9 mouse cellular contexts compared by ENCODE assay signal in the genomic region with DNA sequence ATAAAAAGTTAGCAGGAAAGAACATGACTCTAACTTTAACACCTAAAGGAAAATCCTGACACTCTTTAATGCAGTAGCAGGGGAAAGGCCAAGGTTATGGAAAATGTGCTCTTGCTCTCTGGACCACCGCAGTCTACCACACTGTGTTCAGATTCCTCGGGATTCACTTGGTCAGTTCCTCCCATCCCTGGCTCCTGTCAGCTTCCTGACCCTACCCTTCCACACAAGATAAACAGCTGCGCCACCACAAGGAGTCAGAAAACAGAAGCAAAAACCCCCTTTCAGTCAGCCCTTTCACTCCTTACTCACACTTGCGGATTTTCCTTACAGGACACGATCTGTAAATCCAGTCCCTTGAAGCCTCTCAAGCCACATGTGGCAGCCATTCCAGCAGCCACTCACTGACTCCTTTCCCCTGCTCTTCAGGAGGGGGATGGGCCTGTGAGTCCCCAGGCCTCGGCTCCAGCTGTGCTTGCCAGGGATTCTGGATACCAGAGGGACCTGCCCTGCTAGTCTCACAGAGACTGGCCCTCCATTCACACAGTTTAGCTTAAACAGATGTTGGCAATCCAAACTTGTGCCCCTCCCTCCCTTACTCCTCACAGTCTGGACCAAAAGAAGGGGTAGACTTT.
DNase-seq lines count a peak whose midpoint lies in the region; ATAC-seq lines count a peak whose summit lies in the region.
"Had no signal": no experiment of that assay in that cellular context is flagged by ENCODE, and none has a peak within 500 bp of the region (broad histone marks: within the 10 kb centered on the region; RNA-seq: fewer than 3 reads in every experiment).

No protein-coding gene starts in this region.

- no peaks in the 10 kb centered on the region for H3K36me3 ChIP-seq in midbrain, embryonic 10.5 days
- no peaks in the 10 kb centered on the region for H3K36me3 ChIP-seq in midbrain, embryonic 16.5 days (ENCODE audit: control insufficient read depth, insufficient read depth, low read length)
- no peaks in the 10 kb centered on the region for H3K36me3 ChIP-seq in kidney, embryonic 15.5 days
- H3K36me3 ChIP-seq: G1E had no signal

- H3K9ac ChIP-seq in midbrain, embryonic 16.5 days (ENCODE audit: low read depth, low read length): no peak overlapping the region
- H3K9ac ChIP-seq in kidney, embryonic 15.5 days: no peak overlapping the region

- peak; percentile 45 for DNase-seq in midbrain, embryonic 10.5 days (ENCODE audit: low spot score)
- DNase-seq in gastrocnemius, postnatal 4 days (ENCODE audit: low spot score in 2 of 2): peak; percentile 31 to 62
- peak; percentile 47 for DNase-seq in lung, postnatal 36 days
- DNase-seq in frontal cortex, postnatal 36 days (ENCODE audit: low spot score in 2 of 2): no peak
- DNase-seq in cerebellum, adult 9-11 months: no peak
- no peak for DNase-seq in spleen, adult 18-20 months

- no peak for ATAC-seq in midbrain, embryonic 16.5 days
- peak; percentile 80 for ATAC-seq in kidney, embryonic 15.5 days (replicated peaks; ENCODE audit: low FRiP score)

- H3K4me2 ChIP-seq in midbrain, embryonic 16.5 days (ENCODE audit: low read length): no peak overlapping the region
- peak overlapping the region; percentile 24 for H3K4me2 ChIP-seq in kidney, embryonic 15.5 days

- no peaks in the 10 kb centered on the region for H3K27me3 ChIP-seq in midbrain, embryonic 10.5 days (ENCODE audit: low read depth, poor library complexity, severe bottlenecking)
- H3K27me3 ChIP-seq in midbrain, embryonic 16.5 days (ENCODE audit: control insufficient read depth, insufficient read depth, low read depth, low read length): no peaks in the 10 kb centered on the region
- no peaks in the 10 kb centered on the region for H3K27me3 ChIP-seq in kidney, embryonic 15.5 days

- H3K27ac ChIP-seq in midbrain, embryonic 10.5 days (replicated peaks): peak overlapping the region; percentile 74
- no peak overlapping the region for H3K27ac ChIP-seq in midbrain, embryonic 16.5 days (ENCODE audit: low read length)
- peak overlapping the region; percentile 82 for H3K27ac ChIP-seq in kidney, embryonic 15.5 days

- 7% methylated on average over 6 of the region's 6 CpGs for WGBS in midbrain, embryonic 10.5 days
- WGBS in midbrain, embryonic 16.5 days: 15% methylated on average over 6 of the region's 6 CpGs
- 8% methylated on average over 6 of the region's 6 CpGs for WGBS in kidney, embryonic 15.5 days

- no peaks in the 10 kb centered on the region for H3K9me3 ChIP-seq in midbrain, embryonic 10.5 days (replicated peaks)
- no peaks in the 10 kb centered on the region for H3K9me3 ChIP-seq in midbrain, embryonic 16.5 days (replicated peaks; ENCODE audit: control insufficient read depth, low read length, poor library complexity, severe bottlenecking)
- H3K9me3 ChIP-seq in kidney, embryonic 15.5 days (replicated peaks): no peaks in the 10 kb centered on the region

- peaks cover 19% of the 10 kb centered on the region for H3K4me1 ChIP-seq in midbrain, embryonic 10.5 days
- peaks cover 10% of the 10 kb centered on the region for H3K4me1 ChIP-seq in midbrain, embryonic 16.5 days (ENCODE audit: control insufficient read depth, insufficient read depth, low read length)
- H3K4me1 ChIP-seq in kidney, embryonic 15.5 days: peaks cover 53% of the 10 kb centered on the region

- H3K4me3 ChIP-seq in midbrain, embryonic 10.5 days: no peak overlapping the region
- H3K4me3 ChIP-seq in midbrain, embryonic 16.5 days (ENCODE audit: low read depth, low read length): no peak overlapping the region
- no peak overlapping the region for H3K4me3 ChIP-seq in kidney, embryonic 15.5 days (replicated peaks)

Comparison
In these comparisons a context has a peak if more than half of its experiments do, and no peak if none do; other contexts are left out.
1. DNase-seq: peak in midbrain, embryonic 10.5 days (single experiment), gastrocnemius, postnatal 4 days (2 of 2) and lung, postnatal 36 days (single experiment); none in frontal cortex, postnatal 36 days (0 of 2), cerebellum, adult 9-11 months (single experiment) and spleen, adult 18-20 months (0 of 2).